Comparison of ENCODE assay signal across 8 mouse cellular contexts in genomic region chr12:36156637-36157303, GRCm38 (mm10). TPM values are rescaled to one million over a fixed set of nuclear protein-coding genes. Genes with fewer than 3 reads are reported as not detected.
DNase-seq lines count a peak whose midpoint lies in the region; ATAC-seq and TF ChIP-seq lines count a peak whose summit lies in the region.

TSS of gene Ankmy2 (plus strand) at chr12:36157114.

- under 1% methylated on average over 42 of the region's 42 CpGs for WGBS in heart, embryonic 12.5 days
- WGBS in kidney, postnatal 0 days, result under 1% methylated on average over 42 of the region's 42 CpGs
- WGBS in liver, embryonic 12.5 days (ENCODE audit: insufficient replicate concordance), result 0% methylated on average over 41 of the region's 42 CpGs
- 0% methylated on average over 42 of the region's 42 CpGs for WGBS in stomach, embryonic 15.5 days

- peaks cover 26% of the 10 kb centered on the region for H3K4me1 ChIP-seq in heart, embryonic 12.5 days (replicated peaks)
- H3K4me1 ChIP-seq in kidney, postnatal 0 days (replicated peaks; ENCODE audit: insufficient read depth, low read length), result peaks cover 8% of the 10 kb centered on the region; the same call in 1 of the 2 replicates
- peaks cover 36% of the 10 kb centered on the region for H3K4me1 ChIP-seq in liver, embryonic 12.5 days
- H3K4me1 ChIP-seq in stomach, embryonic 15.5 days, result 0 out of 2 replicates have a peak, but pooled peaks cover 5% of the 10 kb centered on the region

- H3K36me3 ChIP-seq in heart, embryonic 12.5 days, result no peaks in the 10 kb centered on the region
- no peaks in the 10 kb centered on the region for H3K36me3 ChIP-seq in kidney, postnatal 0 days (ENCODE audit: insufficient read depth, low read length)
- 0 out of 2 replicates have a peak, but pooled peaks cover 2% of the 10 kb centered on the region for H3K36me3 ChIP-seq in liver, embryonic 12.5 days
- no peaks in the 10 kb centered on the region for H3K36me3 ChIP-seq in stomach, embryonic 15.5 days

- peak within 1 kb of the TSS; percentile 98 for H3K4me3 ChIP-seq in heart, embryonic 12.5 days
- H3K4me3 ChIP-seq in kidney, postnatal 0 days (replicated peaks; ENCODE audit: low read depth, low read length), result peak within 1 kb of the TSS; percentile 86
- H3K4me3 ChIP-seq in liver, embryonic 12.5 days, result peak within 1 kb of the TSS; percentile 74
- peak within 1 kb of the TSS; percentile 97 for H3K4me3 ChIP-seq in stomach, embryonic 15.5 days (replicated peaks)

- H3K9ac ChIP-seq in heart, embryonic 12.5 days, result peak within 1 kb of the TSS; percentile 97
- H3K9ac ChIP-seq in kidney, postnatal 0 days (ENCODE audit: low read depth, low read length), result peak within 1 kb of the TSS; percentile 81
- peak within 1 kb of the TSS; percentile 83 for H3K9ac ChIP-seq in liver, embryonic 12.5 days
- peak within 1 kb of the TSS; percentile 80 for H3K9ac ChIP-seq in stomach, embryonic 15.5 days

- TF ChIP-seq CTCF in kidney, postnatal 0 days (IDR thresholded peaks at IDR 0.05; ENCODE audit: low read depth), result no peak

- H3K27ac ChIP-seq in heart, embryonic 12.5 days (ENCODE audit: poor library complexity, severe bottlenecking), result peak within 1 kb of the TSS; percentile 92
- H3K27ac ChIP-seq in kidney, postnatal 0 days, result peak within 1 kb of the TSS; percentile 93
- peak within 1 kb of the TSS; percentile 85 for H3K27ac ChIP-seq in liver, embryonic 12.5 days
- H3K27ac ChIP-seq in stomach, embryonic 15.5 days, result peak within 1 kb of the TSS; percentile 94

- DNase-seq in CD4-positive helper T cell, adult 2 months (ENCODE audit: low read depth, low spot score), result peak; percentile 96
- peak; percentile 95 for DNase-seq in brain, embryonic 18.5 days (ENCODE audit: low read depth, low spot score)
- peak; percentile 97 for DNase-seq in kidney, postnatal 0 days (ENCODE audit: low spot score)
- peak; percentile 88 to 91 for DNase-seq in natural killer cell, adult 2 months (ENCODE audit: low spot score in 2 of 2)

- peak; percentile 93 for ATAC-seq in erythroid progenitor cell, adult 5-6 weeks (replicated peaks; ENCODE audit: low FRiP score, poor library complexity, severe bottlenecking)
- peak; percentile 97 for ATAC-seq in heart, embryonic 12.5 days (ENCODE audit: insufficient number of reproducible peaks, low FRiP score)
- ATAC-seq in kidney, postnatal 0 days (replicated peaks; ENCODE audit: low FRiP score, low read depth), result peak; percentile 97
- peak; percentile 97 for ATAC-seq in liver, embryonic 12.5 days
- ATAC-seq in stomach, embryonic 15.5 days (ENCODE audit: insufficient read depth, low FRiP score, low read depth), result peak; percentile 95

- no peaks in the 10 kb centered on the region for H3K9me3 ChIP-seq in heart, embryonic 12.5 days (replicated peaks)
- no peaks in the 10 kb centered on the region for H3K9me3 ChIP-seq in kidney, postnatal 0 days (replicated peaks; ENCODE audit: low read length)
- no peaks in the 10 kb centered on the region for H3K9me3 ChIP-seq in liver, embryonic 12.5 days (replicated peaks)
- H3K9me3 ChIP-seq in stomach, embryonic 15.5 days, result no peaks in the 10 kb centered on the region

- H3K27me3 ChIP-seq in heart, embryonic 12.5 days (replicated peaks), result no peaks in the 10 kb centered on the region
- no peaks in the 10 kb centered on the region for H3K27me3 ChIP-seq in kidney, postnatal 0 days (ENCODE audit: insufficient read depth, low read length)
- no peaks in the 10 kb centered on the region for H3K27me3 ChIP-seq in liver, embryonic 12.5 days (replicated peaks)
- no peaks in the 10 kb centered on the region for H3K27me3 ChIP-seq in stomach, embryonic 15.5 days (replicated peaks)

- H3K4me2 ChIP-seq in heart, embryonic 12.5 days, result peak within 1 kb of the TSS; percentile 77
- peak within 1 kb of the TSS; percentile 91 for H3K4me2 ChIP-seq in kidney, postnatal 0 days (ENCODE audit: low read length)
- peak within 1 kb of the TSS; percentile 89 for H3K4me2 ChIP-seq in liver, embryonic 12.5 days
- peak within 1 kb of the TSS; percentile 80 for H3K4me2 ChIP-seq in stomach, embryonic 15.5 days

RNA-seq across cellular contexts. Expression of gene Ankmy2, which starts in this region (rescaled TPM):
- 3.6 and 7.5 TPM in 2 replicates for total RNA-seq in erythroid progenitor cell, adult 5-6 weeks (2015; ENCODE audit: low replicate concordance)
- 3.2 and 10.0 TPM in 2 replicates for total RNA-seq in erythroid progenitor cell, adult 5-6 weeks (2017; ENCODE audit: low replicate concordance)
- 26.7 and 27.6 TPM in 2 replicates for polyA plus RNA-seq in heart, embryonic 12.5 days (2016; fragmentation: Nextera tagmentation; extraction: Ambion mirVana)
- 35.4 and 40.1 TPM in 2 replicates for polyA plus RNA-seq in kidney, postnatal 0 days (2015; fragmentation: Nextera tagmentation; extraction: Ambion mirVana)
- 12.7 and 13.6 TPM in 2 replicates for polyA plus RNA-seq in liver, embryonic 12.5 days (2016; fragmentation: Nextera tagmentation; extraction: Ambion mirVana)
- 41.3 and 42.4 TPM in 2 replicates for polyA plus RNA-seq in stomach, embryonic 15.5 days (2015; fragmentation: Nextera tagmentation; extraction: Ambion mirVana)

Comparison
In these comparisons a context has a peak if more than half of its experiments do, and no peak if none do; other contexts are left out.
1. Peak in every context shown above with its lines: DNase-seq, ATAC-seq, H3K4me3 ChIP-seq and H3K27ac ChIP-seq.